Mouse (Mus musculus): ENCODE results near the gene Gm11237.
"Not testable (repeated sequence)": the region's sequence is repeated elsewhere in the genome, so short reads cannot be mapped to it uniquely, and the experiment has no call there.

Gm11237 gene

DNA sequence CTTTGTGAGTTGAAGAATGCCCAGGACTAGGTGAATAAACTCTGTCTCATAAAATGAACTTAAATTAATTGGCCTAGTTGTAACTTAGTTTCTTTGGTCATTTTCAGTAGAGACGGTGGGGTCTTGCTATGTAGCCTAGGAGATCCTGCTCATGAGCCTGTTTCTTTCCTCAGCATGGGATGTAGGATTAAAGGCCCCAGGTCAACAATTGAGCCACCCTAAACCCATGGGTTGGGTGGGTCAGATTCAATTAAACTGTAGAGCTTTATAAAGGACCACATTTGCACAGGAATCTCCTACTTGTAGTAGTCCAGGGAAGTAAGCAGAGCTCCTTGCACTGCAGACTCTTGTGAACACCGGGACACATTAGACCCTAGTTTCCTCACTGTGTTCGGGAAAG is at the start of gene Gm11237:
TSS of gene Gm11237 (plus strand) at position 301 of the 400 bp plus-strand sequence.
- not testable (repeated sequence) for DNase-seq (ENCODE audit: low read depth)

GRCm38 (mm10) chr4:73599248-73599647 is 23.5 kb upstream of the Gm11237 start:
- peak; percentile 41 for DNase-seq (ENCODE audit: low read depth)

GRCm38 (mm10) chr4:73607581-73607980 is 15.2 kb upstream of the Gm11237 start, which contains the start of gene Gm11238:
Gm11238 (plus strand) TSS chr4:73607881.
- DNase-seq (ENCODE audit: low read depth): not testable (repeated sequence)

GRCm38 (mm10) chr4:73637821-73638220 is 15.0 kb downstream of the Gm11237 start, which contains the start of gene Gm11236:
Gm11236 (plus strand) TSS chr4:73638121.
- DNase-seq (ENCODE audit: low read depth): not testable (repeated sequence)

DNA sequence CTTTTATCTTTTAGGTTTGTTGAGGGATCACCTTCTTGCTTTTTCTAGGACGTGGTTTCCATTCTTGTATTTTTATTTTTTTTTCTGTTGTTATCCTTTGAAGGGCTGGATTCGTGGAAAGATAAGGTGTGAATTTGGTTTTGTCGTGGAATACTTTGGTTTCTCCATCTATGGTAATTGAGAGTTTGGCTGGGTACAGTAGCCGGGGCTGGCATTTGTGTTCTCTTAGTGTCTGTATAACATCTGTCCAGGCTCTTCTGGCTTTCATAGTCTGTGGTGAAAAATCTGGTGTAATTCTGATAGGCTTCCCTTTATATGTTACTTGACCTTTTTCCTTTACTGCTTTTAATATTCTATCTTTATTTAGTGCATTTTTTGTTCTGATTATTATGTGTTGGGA is 39.1 kb downstream of the Gm11237 start:
- not testable (repeated sequence) for DNase-seq (ENCODE audit: low read depth)

GRCm38 (mm10) chr4:73668054-73668453 is 45.3 kb downstream of the Gm11237 start, which contains the start of gene Gm11239:
Gm11239 (plus strand) TSS chr4:73668354.
- DNase-seq (ENCODE audit: low read depth): not testable (repeated sequence)
